Mouse (Mus musculus): Measurements from ENCODE around the gene Pex26.

Gene Pex26

DNA sequence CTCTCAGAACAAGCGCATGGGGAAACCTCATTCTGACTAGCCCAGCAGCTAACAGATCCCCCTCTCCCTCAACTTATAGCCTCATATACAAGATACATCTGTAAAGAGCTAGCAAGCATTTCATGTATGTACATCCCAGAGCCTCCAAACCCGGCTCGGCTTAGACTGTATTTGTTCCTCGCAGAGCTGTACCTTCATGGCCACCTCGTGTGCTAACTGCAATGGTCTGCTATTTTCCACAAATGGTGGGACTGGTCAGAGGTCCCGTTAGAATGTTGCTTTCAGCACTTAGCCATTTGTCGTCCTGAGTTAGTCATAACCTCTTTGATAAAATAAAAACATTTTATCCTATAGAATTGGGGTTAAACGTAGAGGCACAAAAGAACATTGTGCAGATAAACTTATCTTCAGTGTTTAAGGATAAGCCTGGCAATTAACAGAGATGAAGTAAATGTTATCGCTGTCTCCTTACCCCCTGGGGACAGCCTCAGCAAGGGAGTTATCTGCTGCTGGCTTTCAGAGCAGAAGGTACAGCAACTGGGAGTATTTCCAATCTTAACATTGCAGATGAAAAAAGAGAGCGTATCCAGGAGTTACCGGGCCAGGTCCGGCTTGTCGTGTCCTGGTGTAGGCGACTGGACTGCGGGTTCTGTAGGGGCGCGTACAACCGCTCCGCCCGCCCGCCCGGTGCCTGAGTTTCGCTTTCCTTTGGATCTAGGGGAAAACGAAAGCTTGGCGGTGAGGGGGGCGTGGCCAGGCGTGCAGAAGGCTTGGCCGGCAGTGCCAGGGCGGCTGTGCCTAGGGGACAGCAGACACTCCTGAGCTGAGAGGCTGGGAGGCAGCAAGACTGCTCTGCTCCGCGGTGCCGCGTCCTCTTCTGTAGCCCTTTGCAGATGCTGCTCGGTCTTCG, 61.9 kb downstream of the Pex26 start, which contains the start of gene Usp18:
Gene Usp18, plus strand, starts transcription at position 780 of the 910 bp plus-strand sequence.
- DNase-seq = peak; percentile 63

DNA sequence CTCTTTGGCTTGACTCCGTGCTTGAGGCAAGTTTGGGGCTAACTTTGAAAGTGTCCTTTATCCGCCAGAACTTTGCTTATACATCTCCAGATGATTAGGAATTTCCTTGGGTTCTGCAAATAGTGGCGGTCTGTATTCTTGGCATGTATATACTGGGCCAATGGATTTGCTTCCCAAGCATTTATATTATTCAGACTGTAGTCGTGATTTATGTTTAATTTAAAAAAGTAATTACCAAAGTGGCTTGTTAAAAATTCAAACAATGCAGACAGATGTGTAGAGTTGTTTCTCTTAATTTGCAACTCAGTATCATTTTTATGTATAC, 62.5 kb downstream of the Pex26 start:
- DNase-seq = no peak

Measured in right cerebral cortex, postnatal 4 days (tissue).